Mouse (Mus musculus): ENCODE data around the gene Myl10.

- no peak for TF ChIP-seq POLR2A (IDR thresholded peaks at IDR 0.05; ENCODE audit: borderline replicate concordance, extremely low read depth, insufficient read depth, insufficient read length, poor library complexity, severe bottlenecking)
- TF ChIP-seq CTCF (IDR thresholded peaks at IDR 0.05; ENCODE audit: borderline replicate concordance, extremely low read depth, insufficient read depth, insufficient read length), result no peak
These were observed 15.2 kb downstream of the Myl10 start for GRCm38 (mm10) chr5:136708116-136708515.
